Mouse (Mus musculus): ENCODE data around the gene Dclk1.
"Not testable (repeated sequence)": the region's sequence is repeated elsewhere in the genome, so short reads cannot be mapped to it uniquely, and the experiment has no call there.

Dclk1 gene

DNA sequence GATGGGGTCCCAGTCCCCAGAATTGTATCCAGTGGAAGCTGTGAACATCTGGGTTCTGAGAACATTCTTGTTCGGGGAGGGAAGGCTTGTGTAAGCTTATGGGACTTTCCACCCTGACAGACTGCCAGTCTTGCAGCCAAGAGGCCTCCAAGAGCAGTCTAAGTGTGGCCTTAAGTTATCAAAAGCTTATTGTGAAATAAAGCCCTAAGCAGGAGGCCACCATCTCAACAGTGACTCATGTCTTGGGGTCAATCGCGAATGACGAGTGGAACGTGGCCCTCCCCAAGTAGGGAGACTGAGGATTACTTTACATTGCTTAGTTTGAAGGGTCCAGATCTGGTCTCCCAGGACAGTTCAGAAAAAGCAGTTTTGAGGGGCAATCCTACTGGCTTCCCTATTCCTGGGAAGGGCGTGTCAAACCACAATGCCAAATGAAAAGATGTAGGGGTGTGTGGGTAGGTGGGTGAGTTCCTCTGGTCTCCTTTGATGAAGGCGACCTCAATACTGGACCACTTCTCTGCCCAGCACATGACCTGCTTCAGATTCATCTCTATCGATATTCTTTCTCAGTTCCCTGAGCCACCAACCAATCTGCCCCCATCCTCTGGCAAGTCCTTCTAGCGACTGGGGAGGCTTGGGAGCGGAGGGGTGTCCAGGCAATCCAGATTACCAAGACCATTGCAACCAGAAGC, at the start of gene Dclk1:
Gene Dclk1 (plus strand): TSS at position 635 of the 692 bp plus-strand sequence.
- DNase-seq (ENCODE audit: low read depth, low spot score): no peak

- DNase-seq (ENCODE audit: low read depth, low spot score): no peak
Measured at GRCm38 (mm10) chr3:55193351-55193750, 48.8 kb upstream of the Dclk1 start.

DNA sequence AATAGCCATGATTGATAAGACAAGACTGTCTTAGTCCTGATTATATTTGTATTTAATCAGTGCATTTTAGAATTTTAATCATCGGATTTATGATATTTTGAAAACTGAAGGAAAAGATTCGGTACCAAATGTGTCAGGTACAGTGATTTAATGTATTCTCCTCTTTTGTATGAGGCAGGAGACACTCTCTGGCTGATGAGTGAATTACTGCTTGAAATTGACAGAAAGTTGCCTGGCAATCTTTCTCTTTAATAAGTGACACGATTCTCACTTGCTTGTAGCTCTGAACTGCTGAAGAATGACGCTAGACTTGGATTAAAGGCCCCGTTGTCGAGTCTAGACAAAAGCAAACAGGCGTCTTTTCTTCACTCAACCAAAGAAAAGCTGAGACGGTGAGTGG, 47.4 kb upstream of the Dclk1 start:
- no peak for DNase-seq (ENCODE audit: low read depth, low spot score)

DNA sequence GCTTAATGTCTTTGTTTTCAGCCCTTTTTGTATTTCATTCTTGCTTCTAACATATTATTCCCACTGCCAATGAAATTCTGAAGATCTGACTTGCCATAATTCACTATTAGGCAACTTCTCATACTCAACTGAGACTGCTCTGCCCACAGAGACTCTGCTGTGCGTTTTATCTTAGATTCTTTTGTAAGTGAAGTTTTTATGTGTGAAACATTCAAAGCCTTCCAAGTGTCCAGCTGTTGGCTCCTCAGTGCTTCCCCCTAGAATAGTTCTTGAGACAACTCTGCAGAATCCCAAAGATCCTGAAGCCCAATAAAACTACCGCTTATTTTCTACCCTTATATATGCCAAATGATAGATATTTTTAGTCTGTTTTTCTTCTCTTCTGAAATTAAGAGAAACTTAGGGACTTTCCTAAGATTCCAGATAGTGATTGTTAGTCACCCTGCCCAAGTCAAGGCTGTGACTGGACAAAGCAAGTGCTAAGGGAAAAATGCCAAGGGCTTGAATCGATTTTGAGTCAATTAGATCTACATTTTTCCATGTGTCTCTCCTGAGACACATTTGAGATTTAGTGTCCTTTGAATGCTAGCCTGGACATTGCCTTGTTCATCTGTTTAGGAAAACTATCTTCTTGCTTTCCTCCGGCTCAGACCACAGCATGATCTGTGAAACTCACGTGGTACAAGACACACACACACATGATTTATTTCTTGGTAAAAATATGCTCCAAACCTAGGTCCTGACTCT, 46.4 kb upstream of the Dclk1 start:
- no peak for DNase-seq (ENCODE audit: low read depth, low spot score)

GRCm38 (mm10) chr3:55196328-55196710, 45.8 kb upstream of the Dclk1 start:
- DNase-seq (ENCODE audit: low read depth, low spot score): no peak

GRCm38 (mm10) chr3:55203621-55204020, 38.5 kb upstream of the Dclk1 start:
- DNase-seq (ENCODE audit: low read depth, low spot score): not testable (repeated sequence)

DNA sequence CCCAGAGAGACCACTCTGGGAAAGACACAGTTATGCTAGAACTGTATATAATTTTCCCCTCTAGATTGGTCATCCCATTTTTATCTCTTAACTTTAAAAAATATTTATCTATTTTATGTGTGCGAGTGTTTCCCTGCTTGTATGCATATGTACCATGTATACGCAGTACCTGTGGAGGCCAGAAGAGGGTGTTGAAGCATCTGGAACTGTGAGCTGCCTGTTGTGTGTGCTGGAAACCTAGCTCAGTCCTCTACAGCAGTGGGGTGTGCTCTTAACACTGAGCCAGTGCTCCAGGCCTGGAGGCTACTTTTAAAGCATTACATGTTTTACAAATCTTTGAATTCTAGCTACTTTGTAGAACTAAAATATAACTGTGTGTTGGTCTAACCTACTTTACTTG, 35.8 kb upstream of the Dclk1 start:
- DNase-seq (ENCODE audit: low read depth, low spot score): no peak

GRCm38 (mm10) chr3:55207665-55208064, 34.5 kb upstream of the Dclk1 start:
- DNase-seq (ENCODE audit: low read depth, low spot score): no peak

DNA sequence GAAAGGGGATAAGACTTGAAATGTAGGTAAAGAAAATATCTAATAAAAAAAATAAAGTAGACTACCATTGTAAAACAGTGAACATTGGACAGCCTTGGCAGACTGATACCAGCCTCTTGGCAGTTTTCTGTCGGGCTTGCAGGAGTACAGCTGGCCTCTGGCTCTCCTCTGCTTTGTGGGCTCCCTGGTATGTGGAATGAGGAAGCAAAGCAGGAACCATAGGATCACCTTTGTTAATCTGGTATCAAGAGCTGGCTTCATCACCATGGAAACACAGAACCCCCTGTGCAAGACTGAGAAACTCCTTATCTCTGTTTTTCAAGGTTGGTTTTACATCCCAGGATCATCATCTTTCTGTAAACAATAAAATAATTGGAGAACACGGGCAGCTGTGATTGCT, 29.9 kb upstream of the Dclk1 start:
- DNase-seq (ENCODE audit: low read depth, low spot score): no peak

GRCm38 (mm10) chr3:55213785-55214184, 28.4 kb upstream of the Dclk1 start:
- DNase-seq (ENCODE audit: low read depth, low spot score): no peak

- no peak for DNase-seq (ENCODE audit: low read depth, low spot score)
Measured at GRCm38 (mm10) chr3:55214413-55214812, 27.8 kb upstream of the Dclk1 start.

DNA sequence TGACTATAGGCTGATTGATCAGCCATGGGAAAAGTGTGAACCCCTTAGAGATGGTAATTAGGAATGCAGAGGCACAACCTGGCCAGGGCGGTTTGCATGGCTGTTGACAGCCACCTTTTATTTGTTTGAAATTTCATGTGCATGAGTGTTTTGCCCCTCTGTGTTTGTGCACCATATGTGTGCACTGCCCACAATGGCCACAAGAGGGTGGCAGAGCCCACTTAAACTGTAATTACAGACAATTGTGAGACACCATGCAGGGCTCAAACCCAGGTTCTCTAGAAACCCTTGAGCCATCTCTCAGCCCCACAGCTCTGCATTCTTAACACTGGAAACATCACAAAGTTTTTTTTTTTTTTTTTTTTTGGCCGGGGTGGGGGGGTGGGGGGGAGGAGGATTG, 19.7 kb upstream of the Dclk1 start:
- DNase-seq (ENCODE audit: low read depth, low spot score): no peak

DNA sequence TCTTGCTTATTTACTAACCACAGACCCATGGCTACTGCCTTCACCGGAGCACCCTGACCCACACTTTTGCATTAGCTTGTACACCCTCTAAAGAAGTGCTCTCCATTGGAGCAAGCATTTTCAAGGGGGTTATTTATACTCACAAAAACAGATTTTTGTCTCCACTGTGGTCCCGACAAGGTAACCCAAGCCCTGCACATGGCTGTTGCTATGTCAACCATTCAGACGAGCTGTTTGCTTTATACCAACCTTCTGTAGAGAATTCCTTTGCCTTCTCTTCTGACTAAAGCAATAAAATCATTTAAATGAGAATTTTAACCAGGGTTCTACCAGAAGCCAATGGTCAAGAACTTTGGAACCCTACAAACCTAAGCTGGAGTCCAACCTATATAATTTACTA, 18.3 kb upstream of the Dclk1 start:
- no peak for DNase-seq (ENCODE audit: low read depth, low spot score)

DNA sequence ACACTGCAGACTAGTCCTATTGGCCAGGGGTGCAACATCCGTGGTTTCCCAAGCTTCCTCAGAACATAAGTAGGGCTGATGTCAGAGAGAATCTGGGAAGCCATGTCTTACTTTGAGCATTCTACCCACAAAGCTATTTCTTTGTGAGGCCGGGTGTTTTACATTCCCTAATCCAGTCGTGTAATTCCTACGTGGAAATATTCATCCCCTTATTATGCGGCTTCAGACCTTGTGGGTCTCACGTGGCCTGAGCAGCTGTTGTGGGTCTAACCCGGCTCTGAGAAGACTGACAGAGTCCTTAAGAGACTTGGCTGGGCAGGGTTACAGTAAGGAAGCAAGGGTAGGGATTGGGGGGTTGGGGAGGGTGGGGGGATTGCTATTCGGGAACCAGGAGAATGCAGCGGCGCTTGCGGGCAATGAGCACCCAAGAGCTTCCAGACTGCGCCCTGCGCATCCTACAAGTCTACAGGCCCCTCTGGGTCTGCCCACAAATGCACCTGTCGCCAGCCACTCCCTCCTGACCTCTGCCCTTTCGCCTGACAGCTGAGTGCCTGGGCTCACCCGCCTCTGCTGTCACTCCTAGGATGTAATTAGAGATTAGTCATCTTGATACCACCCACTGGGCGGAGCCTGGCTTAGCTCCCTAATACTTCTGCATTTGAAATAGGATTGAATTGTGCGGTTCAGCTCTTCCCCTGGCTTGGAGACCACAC, 15.5 kb upstream of the Dclk1 start:
- no peak for DNase-seq (ENCODE audit: low read depth, low spot score)

GRCm38 (mm10) chr3:55227214-55227581, 15.0 kb upstream of the Dclk1 start:
- no peak for DNase-seq (ENCODE audit: low read depth, low spot score)

DNA sequence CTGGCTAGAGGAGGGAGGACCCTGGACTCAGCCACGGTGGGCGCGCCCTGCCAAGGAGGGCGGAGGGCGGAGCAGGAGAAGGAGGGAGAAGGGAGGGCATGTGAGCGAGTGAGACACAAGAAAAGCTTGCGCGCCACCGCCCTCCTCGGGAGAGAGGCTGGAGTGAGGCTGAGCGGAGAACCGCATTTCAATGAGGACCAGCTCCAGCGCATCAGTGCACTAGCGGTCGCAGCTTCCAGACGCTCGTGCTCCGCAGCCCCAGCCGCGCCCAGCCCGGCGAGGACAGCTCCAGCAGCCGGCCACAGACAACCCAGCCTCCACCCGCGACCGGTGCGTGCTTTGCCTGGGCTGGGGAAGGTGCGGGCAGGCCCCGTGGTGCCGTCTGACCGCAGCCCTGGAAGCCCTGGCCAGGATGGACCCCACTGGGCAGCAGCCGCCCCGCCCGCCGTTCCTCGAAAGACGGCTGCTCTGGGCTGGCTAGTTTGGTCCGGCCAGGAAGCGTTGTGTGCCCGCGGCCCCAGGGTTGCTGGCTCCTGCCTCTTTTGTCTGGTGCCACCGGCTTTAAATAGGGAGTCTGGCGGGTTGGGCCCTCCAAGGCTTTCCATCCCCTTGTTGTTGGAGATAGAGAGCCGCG, 375 bp downstream of the Dclk1 start:
- DNase-seq (ENCODE audit: low read depth, low spot score): peak; percentile 75

DNA sequence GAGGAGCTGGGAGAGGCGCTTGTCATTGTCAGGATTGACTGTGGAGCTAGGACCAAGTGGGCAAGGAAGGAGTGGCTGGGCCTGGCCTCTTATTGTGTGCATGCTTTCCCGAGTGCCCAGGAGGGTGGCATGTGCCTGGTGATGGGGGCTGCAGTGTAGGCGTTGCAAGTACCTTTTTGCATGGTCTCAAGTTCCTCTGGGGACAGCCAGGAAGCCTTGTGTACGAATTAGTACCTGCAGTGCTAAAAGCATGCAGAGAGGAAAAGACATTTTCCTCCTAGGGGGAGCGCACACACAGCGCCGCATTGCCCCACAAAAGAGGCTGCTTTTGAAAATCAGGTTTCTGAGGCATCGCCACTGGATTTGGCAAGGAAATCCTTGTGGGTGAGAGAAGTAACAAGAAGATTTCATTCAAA, 900 bp downstream of the Dclk1 start:
- peak; percentile 18 for DNase-seq (ENCODE audit: low read depth, low spot score)

DNA sequence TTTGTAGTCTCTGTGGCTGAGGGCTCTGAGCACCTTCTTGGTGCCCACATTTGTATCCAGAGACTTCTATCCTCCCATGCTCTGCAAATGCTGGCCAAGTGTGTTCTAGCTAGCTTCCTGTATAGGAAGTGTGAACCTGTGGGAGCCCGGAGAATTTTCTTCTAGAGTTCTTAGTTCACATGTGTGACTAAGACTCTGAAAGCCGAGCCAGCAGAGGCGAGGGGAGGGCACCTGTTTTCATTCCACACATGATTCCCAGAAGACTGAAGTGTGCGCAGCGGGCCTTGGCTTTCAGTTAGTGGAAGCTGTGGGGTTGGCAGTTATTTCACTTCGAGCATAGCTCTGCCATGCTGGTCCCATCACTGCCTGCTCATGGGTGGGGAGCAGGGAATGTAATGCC, 1.9 kb downstream of the Dclk1 start:
- no peak for DNase-seq (ENCODE audit: low read depth, low spot score)

GRCm38 (mm10) chr3:55246618-55247272, 4.6 kb downstream of the Dclk1 start:
- no peak for DNase-seq (ENCODE audit: low read depth, low spot score)

GRCm38 (mm10) chr3:55248048-55248447, 5.9 kb downstream of the Dclk1 start:
- DNase-seq (ENCODE audit: low read depth, low spot score): no peak

GRCm38 (mm10) chr3:55248508-55248907, 6.3 kb downstream of the Dclk1 start:
- no peak for DNase-seq (ENCODE audit: low read depth, low spot score)

DNA sequence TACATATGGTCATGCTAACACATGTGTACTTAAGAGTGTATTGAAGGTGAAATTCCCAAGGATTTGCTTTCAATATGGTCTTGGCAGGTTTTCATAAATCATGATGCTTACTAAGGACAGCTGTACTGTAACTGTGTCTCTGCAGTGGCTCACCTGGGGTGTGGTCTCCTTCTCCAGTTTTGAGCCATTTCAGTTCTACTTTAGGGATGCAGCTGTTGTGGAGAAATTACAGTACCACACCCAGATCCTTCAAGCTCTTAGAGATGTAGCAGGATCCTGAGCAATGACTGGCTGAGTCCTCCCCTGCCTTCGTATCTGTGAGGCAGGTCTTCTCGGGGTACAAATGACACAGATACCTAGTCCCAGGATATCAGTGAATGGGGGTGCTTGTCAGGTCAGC, 8.5 kb downstream of the Dclk1 start:
- DNase-seq (ENCODE audit: low read depth, low spot score): no peak
